ENCODE assay signal across 8 mouse cellular contexts in the genomic region with DNA sequence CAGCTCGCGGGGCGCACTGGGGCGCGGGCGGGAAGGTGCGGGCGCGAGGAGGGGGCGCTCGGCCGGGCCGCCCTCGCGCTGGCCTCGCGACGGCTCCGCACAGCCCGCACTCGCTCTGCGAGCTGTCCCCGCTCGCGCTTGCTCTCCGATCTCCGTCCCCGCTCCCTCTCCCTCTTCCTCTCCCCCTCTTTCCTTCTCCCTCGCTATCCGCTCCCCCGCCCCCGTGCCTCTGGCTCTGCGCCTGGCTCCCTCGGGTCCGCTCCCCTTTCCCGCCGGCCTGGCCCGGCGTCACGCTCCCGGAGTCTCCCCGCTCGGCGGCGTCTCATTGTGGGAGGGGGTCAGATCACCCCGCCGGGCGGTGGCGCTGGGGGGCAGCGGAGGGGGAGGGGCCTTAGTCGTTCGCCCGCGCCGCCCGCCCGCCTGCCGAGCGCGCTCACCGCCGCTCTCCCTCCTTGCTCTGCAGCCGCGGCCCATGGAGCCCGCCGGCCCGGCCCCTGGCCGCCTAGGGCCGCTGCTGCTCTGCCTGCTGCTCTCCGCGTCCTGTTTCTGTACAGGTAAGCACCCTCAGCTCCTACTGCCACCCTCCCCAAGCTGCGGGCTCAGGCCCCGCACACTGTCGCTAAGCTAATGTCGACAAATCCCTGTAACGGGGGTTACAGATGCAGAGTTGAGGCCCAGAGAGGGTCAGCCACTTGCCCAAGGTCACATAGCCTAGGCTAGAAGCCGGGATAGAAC. TPM values are rescaled to one million over a fixed set of nuclear protein-coding genes. Genes with fewer than 3 reads are reported as not detected.
DNase-seq lines count a peak whose midpoint lies in the region; ATAC-seq and TF ChIP-seq lines count a peak whose summit lies in the region.

No protein-coding gene starts in this region.

- peak; percentile 93 to 95 for DNase-seq in cerebellum, adult 18-20 months
- DNase-seq in forebrain, postnatal 0 days, result peak; percentile 83
- DNase-seq in heart, postnatal 14 days, result peak; percentile 87 to 89
- peak; percentile 86 to 89 for DNase-seq in layer of hippocampus, adult 2 months (ENCODE audit: low spot score in 2 of 2)
- DNase-seq in lung, adult 18-20 months, result peak; percentile 70 to 72
- peak; percentile 78 for DNase-seq in ovary, postnatal 14 days (ENCODE audit: low spot score)
- DNase-seq in urinary bladder, postnatal 10 days (ENCODE audit: low spot score), result peak; percentile 39

- peak overlapping the region; percentile 87 for H3K4me3 ChIP-seq in ES-Bruce4 (ENCODE audit: low read depth, low read length)
- H3K4me3 ChIP-seq in forebrain, postnatal 0 days (ENCODE audit: low read depth, low read length), result peak overlapping the region; percentile 78
- peak overlapping the region; percentile 91 for H3K4me3 ChIP-seq in layer of hippocampus, adult 2 months

- H3K9ac ChIP-seq in ES-Bruce4 (ENCODE audit: low read depth, poor library complexity, severe bottlenecking), result peak overlapping the region; percentile 78
- peak overlapping the region; percentile 87 for H3K9ac ChIP-seq in forebrain, postnatal 0 days

- TF ChIP-seq CTCF in ES-Bruce4 (IDR thresholded peaks at IDR 0.05; ENCODE audit: low read depth, low read length), result no peak
- peak; percentile 32 for TF ChIP-seq CTCF in forebrain, postnatal 0 days (IDR thresholded peaks at IDR 0.05; ENCODE audit: low read depth)
- TF ChIP-seq CTCF in layer of hippocampus, adult 2 months (conservative IDR thresholded peaks at IDR 0.05), result no peak; the same call in 1 of the 2 replicates

- H3K27me3 ChIP-seq in ES-Bruce4 (ENCODE audit: control insufficient read depth, insufficient read depth, low read length, poor library complexity, severe bottlenecking), result no peaks in the 10 kb centered on the region
- H3K27me3 ChIP-seq in forebrain, postnatal 0 days (ENCODE audit: insufficient read depth, low read length), result no peaks in the 10 kb centered on the region

- no peaks in the 10 kb centered on the region for H3K36me3 ChIP-seq in ES-Bruce4 (ENCODE audit: control insufficient read depth, insufficient read depth, low read length, poor library complexity, severe bottlenecking)
- H3K36me3 ChIP-seq in forebrain, postnatal 0 days (ENCODE audit: insufficient read depth), result no peaks in the 10 kb centered on the region

- H3K27ac ChIP-seq in ES-Bruce4 (ENCODE audit: insufficient read depth, low read length), result no peak overlapping the region
- peak overlapping the region; percentile 87 for H3K27ac ChIP-seq in forebrain, postnatal 0 days (ENCODE audit: low read depth, low read length)
- peak overlapping the region; percentile 99 for H3K27ac ChIP-seq in layer of hippocampus, adult 2 months

- intact Hi-C loops in heart, postnatal 14 days (cut with DNase I), result loop anchor here (5.0 kb wide), 1 partner anchor 91 kb away; no protein-coding TSS in a partner anchor

- no peak for TF ChIP-seq POLR2A in ES-Bruce4 (IDR thresholded peaks at IDR 0.05; ENCODE audit: insufficient read depth, low read length)

- H3K4me2 ChIP-seq in forebrain, postnatal 0 days (ENCODE audit: low read depth), result peak overlapping the region; percentile 96

- H3K4me1 ChIP-seq in ES-Bruce4 (ENCODE audit: control insufficient read depth, insufficient read depth, low read length), result peaks cover 2% of the 10 kb centered on the region
- peaks cover 14% of the 10 kb centered on the region; the same call in 1 of the 2 replicates for H3K4me1 ChIP-seq in forebrain, postnatal 0 days (ENCODE audit: insufficient read depth)

- no peaks in the 10 kb centered on the region for H3K9me3 ChIP-seq in ES-Bruce4 (replicated peaks; ENCODE audit: control insufficient read depth, insufficient read depth, low read length, poor library complexity, severe bottlenecking)
- H3K9me3 ChIP-seq in forebrain, postnatal 0 days (ENCODE audit: low read length), result no peaks in the 10 kb centered on the region

- TF ChIP-seq EP300 in ES-Bruce4 (IDR thresholded peaks at IDR 0.05; ENCODE audit: insufficient read depth, low read depth, low read length), result no peak

- WGBS in forebrain, postnatal 0 days, result 2% methylated on average over 66 of the region's 77 CpGs

- ATAC-seq in forebrain, postnatal 0 days, result peak; percentile 83

RNA-seq across cellular contexts. Expression of a gene that starts 0.7 kb away (rescaled TPM):
- polyA plus RNA-seq in ES-Bruce4 (2011; ENCODE audit: insufficient read depth, insufficient read length, low read depth, missing spikeins), result 7.7 and 8.5 TPM in 2 replicates
- 94.1 and 118 TPM in 2 replicates for total RNA-seq in forebrain, postnatal 0 days (2014; rRNA removed)
- polyA plus RNA-seq in forebrain, postnatal 0 days (2015; fragmentation: Nextera tagmentation; extraction: Ambion mirVana), result 41.4 and 61.8 TPM in 2 replicates
- 10 to 100 TPM; 27.1 to 28.7 TPM for total RNA-seq in heart, postnatal 14 days (2021)
- total RNA-seq in layer of hippocampus, adult 2 months (2021), result 100 to 1,000 TPM; 279 to 289 TPM

RNA-seq across cellular contexts. Expression of a gene that starts 56.9 kb away (rescaled TPM):
- polyA plus RNA-seq in ES-Bruce4 (2011; ENCODE audit: insufficient read depth, insufficient read length, low read depth, missing spikeins), result not detected in 2 replicates
- total RNA-seq in forebrain, postnatal 0 days (2014; rRNA removed), result not detected in 2 replicates
- not detected in 2 replicates for polyA plus RNA-seq in forebrain, postnatal 0 days (2015; fragmentation: Nextera tagmentation; extraction: Ambion mirVana)
- under 1 TPM; 0.14 to 0.15 TPM for total RNA-seq in heart, postnatal 14 days (2021)
- total RNA-seq in layer of hippocampus, adult 2 months (2021), result under 1 TPM; 0.38 to 0.54 TPM

Comparison
In these comparisons a context has a peak if more than half of its experiments do, and no peak if none do; other contexts are left out.
1. DNase-seq: peak in every context shown above with its lines; median percentile 94 in cerebellum, adult 18-20 months; 88 in heart, postnatal 14 days; 88 in layer of hippocampus, adult 2 months; 83 in forebrain, postnatal 0 days; 78 in ovary, postnatal 14 days; 71 in lung, adult 18-20 months; 39 in urinary bladder, postnatal 10 days.